Mouse (Mus musculus) 3T3-L1 (cell line): Measurements from ENCODE around the gene Evi5.

Source experiments
- DNase-seq: peaks from one replicate; pipeline ENCODE4 v3.0.0-alpha.2; 2015; ENCODE audit warnings: low read depth, low spot score

Evi5 gene

DNA sequence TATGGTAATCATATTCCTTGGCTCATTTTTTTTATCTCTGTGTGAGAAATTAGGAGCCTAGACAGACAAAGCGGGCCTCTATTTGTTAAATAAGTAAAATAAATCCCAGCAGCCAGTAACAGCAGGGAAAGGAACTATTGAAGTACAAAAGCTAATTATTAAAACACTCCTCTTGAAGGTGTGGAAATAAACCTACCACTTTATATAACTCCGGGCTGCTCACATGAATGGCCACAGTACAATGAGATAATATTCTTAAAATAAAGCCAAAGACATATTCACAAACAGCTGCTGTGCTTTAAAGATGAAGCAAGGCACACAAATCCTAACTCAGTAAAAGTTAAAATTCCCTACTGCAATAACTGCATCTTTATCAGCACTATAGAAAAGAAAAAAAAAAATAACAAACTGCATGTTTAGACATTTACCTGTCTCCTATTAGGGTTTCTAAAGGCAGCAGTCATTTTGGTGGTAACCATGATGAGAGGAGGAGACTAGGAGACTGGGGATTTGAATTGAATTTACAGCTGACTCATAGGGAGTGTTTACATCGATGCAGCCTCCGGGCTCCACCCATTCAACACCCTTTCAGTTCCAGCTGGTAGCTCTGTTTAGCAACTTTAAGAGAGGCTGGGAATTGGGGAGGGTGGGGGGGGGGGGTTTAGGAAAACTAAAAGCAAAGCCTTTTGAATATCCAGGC is at the start of gene Evi5:
Gene Evi5 (minus strand): TSS at position 547 of the 700 bp plus-strand sequence.
- peak; percentile 73 for DNase-seq

GRCm38 (mm10) chr5:107924564-107924963 is 49.7 kb upstream of the Evi5 start:
- no peak for DNase-seq

DNA sequence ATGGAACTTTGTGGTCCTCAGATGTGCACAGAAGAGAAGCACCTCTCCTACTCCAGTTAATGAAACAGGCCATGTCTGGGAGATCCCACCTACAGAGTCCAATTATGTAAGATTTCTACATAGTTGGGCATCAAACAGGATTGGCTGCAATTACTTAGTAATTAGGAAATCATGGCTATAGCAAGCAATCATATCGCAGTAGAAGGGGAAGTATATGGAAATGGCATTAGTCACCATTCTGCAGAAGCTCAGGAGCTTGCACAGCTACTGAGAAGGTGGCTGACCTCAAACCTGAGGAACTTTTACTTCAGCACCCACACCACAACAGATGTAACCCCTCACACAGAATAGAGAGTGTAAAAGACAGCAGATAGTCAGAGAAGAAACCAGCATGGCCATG is 47.9 kb upstream of the Evi5 start:
- DNase-seq: no peak

DNA sequence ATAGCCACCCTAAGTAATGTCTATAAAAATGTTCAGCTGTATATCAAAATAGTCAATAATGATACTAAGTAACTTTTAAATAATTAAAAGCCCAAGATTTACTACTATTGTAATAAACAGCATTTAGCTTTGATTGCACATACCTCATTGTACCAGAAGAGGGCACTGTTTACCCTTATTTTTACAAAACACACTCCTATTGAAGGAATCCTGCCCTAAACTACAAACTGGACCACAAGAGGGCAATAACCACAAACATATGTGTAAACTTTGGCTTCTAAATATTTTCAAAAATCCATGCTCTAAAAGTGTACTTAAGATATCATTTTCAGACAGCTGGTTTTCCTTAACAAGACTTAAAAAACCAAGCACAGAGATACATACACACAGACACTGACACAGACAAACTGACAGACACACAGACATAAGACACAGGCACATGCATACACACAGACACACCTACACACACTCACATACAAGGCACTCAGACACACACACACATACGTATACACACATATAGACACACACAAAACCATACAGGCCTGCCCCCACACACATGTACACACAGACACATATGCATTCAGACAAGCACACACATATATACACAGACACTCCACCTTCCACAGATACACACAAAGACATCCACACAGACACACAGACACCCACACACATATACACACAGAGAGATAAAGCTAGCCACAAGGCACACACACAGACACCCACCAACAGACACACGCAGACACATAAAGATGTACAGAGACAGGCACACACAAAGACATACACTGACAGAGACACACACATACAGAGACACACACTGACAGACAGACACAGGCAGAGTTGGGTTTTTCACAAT is 46.7 kb upstream of the Evi5 start:
- peak; percentile 93 for DNase-seq

GRCm38 (mm10) chr5:107915280-107915679 is 40.4 kb upstream of the Evi5 start:
- DNase-seq: no peak

GRCm38 (mm10) chr5:107911012-107911411 is 36.1 kb upstream of the Evi5 start:
- no peak for DNase-seq

GRCm38 (mm10) chr5:107910084-107910616 is 35.2 kb upstream of the Evi5 start:
- DNase-seq: no peak

- DNase-seq: no peak
Observed at GRCm38 (mm10) chr5:107909668-107910067, 34.8 kb upstream of the Evi5 start.

DNA sequence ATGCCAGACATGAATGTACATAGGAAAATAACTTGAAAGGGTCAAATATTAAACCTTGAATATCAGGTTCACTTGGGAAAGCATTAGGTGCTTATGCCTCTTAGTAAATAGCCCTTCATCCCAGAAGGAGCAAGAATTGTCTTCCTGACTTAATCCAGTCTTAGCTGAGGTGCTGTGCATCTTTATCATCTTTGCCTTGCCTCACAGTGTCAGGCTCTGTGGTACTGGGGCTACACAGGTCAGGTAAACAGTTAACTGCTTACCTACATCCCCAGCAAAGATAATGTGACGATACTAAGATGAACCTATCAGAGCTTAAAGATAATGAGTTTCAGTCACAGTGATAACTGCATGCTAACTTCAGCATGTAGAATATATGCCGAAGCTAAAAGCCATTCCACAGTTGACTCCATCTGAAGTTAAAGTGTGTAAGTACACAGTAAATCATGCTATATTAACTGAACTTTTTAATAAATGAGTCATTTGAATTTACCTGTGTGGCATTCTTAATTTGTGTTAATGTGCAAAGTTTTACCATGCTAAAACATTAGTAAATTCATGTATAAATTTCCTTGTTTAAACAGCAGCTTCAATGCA is 33.7 kb upstream of the Evi5 start:
- DNase-seq: no peak

DNA sequence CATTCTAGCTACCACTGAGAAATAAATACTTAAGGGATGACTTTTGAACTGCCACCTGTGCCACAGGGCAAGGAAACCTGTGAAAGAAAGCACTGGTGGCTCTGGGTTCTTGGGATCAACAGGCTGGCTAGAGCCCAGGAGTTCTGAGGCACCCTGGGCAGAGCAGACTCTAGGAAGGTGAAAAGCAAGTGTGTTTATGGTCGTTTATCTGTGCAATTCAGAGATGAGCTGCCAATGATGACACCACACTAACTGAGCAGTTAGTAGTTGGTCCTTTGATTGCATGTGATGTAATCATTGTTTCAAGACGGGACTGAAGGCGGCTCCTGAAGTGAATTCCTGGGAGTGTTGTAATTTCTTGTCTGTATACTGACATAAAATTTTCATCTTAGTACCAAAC is 29.4 kb upstream of the Evi5 start:
- DNase-seq: no peak

DNA sequence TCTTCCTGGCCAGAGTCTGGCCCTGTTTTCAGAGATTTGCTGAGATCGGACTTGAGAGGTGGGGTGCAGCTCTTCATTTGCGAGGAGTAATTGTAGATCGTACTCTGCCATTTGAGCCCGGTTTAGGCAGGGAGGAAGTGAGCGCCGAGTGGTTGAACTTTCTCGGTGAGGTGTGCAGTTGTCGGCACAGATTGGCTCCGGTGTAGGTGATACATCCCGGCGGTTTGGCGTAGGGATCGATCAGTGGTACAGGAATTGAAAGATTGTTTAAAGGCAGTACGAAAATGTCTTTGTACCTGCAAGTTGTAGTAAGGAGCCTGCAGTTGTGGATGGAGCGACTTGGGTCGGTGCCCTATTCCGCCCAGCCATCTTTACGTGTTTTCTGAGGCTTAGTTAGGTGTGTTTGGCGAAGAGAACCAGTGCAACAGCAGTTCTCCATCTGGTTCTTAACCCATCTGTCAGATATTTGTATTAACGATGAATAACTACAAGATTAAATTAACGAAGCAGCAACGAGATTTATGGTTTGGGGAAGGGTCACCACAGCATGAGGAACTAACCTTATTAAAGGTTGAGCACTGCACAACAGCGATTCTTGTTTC is 26.2 kb upstream of the Evi5 start:
- DNase-seq: peak; percentile 51

DNA sequence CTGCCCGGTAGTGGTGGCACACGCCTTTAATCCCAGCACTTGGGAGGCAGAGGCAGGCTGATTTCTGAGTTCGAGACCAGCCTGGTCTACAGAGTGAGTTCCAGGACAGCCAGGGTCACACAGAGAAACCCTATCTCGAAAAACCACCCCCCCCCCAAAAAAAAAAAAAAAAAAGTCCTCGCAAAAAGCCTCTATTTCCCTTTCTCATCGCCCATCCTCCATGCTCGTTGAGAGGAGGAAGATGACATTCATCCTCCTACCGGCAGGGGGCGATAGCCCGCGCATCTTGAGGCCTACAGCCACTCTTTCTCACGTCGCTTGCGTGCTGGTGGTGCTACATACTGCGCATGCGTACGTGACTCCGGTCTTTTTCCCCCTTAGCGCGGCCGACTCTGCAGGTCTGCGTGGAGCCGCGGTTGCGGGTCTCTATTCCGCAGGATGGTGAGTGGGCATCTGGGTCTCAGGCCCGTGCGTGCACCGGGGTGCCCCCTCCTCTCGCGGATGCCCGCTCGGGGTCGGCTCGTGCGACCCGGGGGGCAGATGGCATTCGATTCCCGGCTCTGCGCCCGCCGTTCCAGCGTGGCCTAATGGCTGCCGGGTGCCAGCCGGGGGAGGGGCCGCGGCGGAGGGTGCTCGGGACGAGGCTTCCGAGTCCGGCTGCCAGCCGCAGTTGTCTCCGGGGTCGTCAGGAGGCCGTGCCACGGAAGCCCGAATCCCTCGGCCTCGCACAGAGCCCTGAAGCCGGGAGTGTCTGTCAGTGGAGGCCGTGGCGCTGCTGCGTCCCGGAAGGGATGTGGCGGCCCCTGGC is 25.5 kb upstream of the Evi5 start, which contains the start of gene Rpl5:
Gene Rpl5 (plus strand): TSS at position 297 of the 808 bp plus-strand sequence.
- DNase-seq: peak; percentile 98

DNA sequence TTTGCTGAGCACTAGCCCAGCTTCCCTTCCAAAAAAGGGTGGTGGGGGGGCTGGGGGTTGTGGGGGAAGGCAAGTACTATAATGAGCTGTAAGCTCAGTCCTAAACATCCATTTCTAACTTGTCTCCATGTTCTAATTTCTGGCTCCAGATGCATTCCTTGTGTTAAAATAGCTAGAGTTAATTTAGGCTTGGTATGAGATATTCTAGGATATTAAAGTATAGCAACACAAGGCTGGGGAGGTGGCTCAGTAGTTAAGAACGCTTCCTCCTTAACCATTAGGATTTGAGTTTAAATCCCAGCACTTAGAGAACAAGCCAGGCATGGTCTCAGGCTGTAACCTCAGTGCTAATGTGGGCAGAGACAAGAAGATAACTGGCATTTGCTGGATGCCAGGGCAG is 21.4 kb upstream of the Evi5 start:
- DNase-seq: no peak

GRCm38 (mm10) chr5:107894676-107895075 is 19.8 kb upstream of the Evi5 start:
- DNase-seq: no peak

DNA sequence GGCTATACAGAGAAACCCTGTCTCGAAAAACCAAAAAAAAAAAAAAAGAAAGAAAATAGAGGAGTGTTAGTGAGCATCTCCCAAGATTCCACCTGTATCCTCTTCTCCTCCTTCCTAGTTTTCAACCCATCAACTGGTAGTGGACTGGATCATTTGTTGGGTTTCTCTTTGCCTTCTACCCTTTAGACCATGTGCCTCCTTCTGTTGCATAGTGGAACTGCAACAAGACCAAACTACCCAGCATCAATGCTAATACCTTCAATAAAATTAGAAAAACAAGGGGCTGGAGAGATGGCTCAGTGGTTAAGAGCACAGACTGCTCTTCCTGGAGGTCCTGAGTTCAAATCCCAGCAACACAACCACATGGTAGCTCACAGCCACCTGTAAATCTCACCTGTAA is 16.6 kb upstream of the Evi5 start:
- peak; percentile 71 for DNase-seq

- no peak for DNase-seq
Observed at GRCm38 (mm10) chr5:107889994-107890888, 15.3 kb upstream of the Evi5 start.

DNA sequence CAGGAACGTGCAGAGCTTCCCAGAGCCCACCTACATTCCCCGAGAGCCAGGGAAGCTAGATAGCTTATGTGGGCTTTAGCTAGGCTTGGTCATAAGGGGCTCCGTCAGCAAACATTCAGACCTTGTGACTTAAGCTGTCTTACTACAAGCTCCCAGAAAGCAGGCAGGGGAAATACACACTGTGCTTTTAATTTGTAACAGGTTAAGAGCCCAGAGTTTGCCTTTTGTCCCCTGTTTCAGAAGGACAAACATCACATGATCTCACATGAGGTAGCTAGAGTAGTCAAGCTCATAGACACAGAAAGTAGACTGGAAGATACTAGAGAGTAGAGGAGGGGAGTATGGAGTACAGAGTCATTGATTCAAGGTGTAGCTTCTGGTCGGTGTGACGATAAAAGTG is 5.8 kb upstream of the Evi5 start:
- DNase-seq: no peak

- DNase-seq: no peak
Observed at GRCm38 (mm10) chr5:107877053-107877452, 2.1 kb upstream of the Evi5 start.

DNA sequence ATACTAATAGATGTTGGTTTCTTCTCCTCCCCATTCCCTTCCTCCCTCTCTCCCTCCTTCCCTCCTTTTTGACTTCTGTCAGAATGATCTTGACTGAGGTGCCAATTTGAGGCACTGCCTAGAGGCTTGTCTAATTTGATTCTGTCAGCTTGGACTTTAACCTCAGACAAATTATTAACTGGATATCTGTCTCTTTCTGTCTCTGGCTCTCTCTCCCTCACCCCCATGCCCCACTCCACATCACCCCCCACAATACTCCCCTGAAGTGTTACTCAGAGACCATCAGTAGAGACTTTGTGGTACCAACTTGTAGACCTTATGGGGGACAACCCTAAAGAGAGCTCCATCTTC is 329 bp upstream of the Evi5 start:
- DNase-seq: no peak

- no peak for DNase-seq
Observed at GRCm38 (mm10) chr5:107873886-107874302, 1.0 kb downstream of the Evi5 start.
